Mouse (Mus musculus) frontal cortex, adult 2 months (tissue): ENCODE measurements at regions not wholly inside any gene's neighbourhood (a gene's known extent, or its start where the extent isn't known, plus 50 kb on each side); places are given as distances from the start of the nearest gene placed in this dataset.

Experiments used
- DNase-seq, 2 experiments: peaks; one replicate each; pipeline ENCODE4 v3.0.0; 2022; ENCODE audit warnings: low spot score in 1 of 2; ENCODE audit errors: extremely low spot score in 1 of 2

DNA sequence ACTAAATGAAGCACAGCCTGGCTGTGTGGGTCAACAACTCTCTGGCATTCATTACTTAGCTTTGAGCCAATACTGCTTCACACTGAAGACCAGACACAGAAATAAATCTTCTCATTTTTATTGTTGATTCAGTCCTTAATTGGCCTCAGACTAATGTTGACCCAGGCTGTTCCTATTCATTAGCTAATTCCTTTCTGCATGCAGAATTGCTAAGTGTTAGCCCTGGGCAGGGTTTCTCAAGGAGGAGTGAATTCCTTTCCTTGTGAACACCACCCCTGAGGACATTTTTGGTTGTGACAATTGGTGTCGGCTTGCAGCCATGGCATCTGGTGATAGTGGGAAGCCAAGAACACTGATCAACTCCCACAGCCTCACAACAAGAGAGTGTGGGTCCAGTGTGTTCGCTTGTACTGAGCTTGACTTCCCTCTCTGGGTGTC is 179.5 kb downstream of the Cavin4 start:
- DNase-seq, result no peak

DNA sequence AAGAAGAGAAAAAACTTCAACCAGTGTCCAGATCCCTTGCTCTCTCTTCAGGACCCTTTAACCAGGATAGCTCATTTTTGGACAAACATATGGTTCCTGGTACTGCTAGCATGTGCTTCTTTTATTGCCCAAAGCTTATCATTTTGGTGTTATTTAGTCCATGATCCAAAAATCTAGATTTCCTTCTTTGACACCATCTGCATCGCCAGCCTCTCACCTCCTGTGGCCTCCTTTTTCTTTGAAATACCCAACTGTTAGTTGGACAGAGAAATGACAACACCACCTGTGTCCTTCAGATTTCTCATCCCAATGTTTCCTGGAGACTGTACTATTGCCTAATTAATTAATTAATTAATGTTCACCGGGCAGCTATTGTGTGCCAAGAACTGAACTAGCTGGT is 188.0 kb upstream of the Plppr1 start:
- DNase-seq, result no peak

DNA sequence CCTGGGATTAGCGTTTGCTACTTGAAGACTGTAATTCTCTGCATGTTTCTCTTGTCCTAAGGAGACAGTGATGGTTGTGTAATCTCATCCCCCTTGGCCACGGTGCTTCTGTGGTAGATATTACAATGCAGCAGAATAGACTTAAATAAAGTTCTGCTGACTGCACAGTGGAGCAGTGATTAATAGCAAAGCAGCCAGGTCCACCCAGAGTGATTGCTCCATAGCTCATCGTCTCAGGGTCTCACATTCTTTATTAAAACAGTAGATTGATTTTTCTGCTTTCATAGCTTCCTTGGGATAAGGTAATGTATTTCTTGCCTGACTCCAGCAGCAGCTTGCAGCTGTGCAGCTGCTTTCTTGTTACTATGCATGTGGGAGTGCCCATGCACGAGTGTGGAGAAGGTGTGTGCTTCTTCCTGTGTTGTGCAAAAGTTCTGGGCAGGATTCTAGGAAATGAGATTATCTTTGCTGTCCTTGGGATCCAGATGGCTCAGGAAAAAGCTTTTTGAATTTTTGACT is 169.9 kb upstream of the Plppr1 start:
- no peak for DNase-seq

DNA sequence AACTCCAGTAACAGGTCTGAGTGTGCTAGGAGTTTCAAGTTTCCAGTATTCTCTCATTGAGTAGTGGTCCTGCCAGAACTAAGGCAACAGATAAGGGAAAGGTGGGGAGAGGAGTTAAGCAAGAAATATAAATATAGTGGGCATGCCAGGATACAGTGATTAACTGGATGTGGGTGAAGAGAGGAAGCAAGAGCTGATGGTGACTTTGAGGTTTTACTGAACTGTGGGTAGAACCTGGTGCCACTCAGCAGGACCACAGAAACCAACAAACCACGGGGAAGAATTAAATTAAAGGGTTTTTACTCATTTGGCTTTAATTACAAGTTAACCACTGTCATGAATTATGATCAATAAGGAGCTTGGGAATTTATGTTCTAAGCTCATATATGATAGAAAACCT is 154.5 kb upstream of the Plppr1 start:
- no peak for DNase-seq

DNA sequence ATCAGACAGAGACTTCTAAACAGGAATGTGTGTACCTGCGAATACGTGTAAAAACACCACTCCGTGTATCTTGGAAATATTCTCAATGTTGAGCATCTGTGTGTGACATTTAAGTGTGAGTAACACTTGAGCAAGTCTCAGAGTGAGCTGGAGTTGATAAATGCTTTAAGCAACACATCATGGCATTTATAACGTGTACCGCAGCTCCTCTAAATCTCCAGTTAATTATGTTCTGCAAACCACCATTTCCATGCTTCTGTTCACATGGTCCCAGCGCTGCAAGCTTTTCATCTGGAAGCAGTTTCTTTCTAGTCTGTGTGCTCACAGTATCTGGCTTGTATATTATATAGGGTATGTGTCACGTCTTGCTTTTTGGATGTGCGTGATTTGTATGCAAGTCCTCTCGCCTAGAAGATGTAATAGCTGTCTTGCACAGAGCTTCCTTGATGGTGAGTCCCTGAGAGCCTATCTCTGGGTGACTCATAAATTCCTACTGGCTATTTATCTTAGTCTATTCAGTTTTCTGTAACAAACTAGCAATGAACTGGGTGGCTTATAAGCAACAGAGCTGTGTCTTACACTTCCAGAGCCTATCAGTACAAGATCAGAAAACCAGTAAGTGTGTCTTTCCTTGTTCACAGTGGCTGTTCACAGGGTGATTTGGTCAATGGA is 153.7 kb upstream of the Plppr1 start:
- DNase-seq, result peak in 1 of 2 experiments; percentile 8

DNA sequence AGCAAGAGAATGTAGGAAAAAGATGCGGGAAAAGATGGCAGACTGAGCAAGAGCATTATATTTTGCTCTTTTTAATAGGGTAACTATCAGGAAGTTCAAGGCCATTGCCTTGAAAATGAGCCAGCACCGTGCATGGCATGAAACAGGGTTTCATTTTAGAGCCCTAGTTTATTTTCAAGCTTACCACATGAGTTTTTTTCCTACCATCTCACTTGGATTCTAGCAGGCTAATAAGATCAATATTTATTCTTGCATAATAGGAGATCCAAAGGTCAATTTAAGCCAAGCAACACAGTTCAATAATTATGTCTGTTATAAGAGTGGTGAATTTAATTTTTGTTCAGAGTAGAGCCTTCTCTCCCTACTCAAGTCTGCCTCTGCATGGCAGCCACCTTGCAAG is 149.9 kb upstream of the Plppr1 start:
- no peak for DNase-seq

DNA sequence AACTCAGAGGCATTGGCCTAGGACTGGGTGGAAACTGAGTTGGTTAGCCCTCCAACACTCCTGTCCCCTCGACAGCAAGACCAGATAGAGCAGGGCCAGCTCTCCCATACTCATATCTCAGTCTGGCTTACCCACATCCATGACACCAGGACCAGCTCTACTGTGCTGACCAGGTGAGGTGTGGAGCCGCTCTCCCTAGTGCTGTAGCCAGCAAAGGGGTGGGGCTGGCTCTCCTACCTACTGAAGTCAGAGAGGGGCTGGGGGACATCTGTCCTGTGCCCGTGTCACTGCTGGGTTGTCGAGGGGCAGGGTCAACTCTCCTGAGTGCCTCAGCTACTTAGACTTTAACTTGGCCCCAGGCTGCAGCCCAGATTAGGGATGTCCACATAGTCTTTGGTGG is 145.8 kb upstream of the Plppr1 start:
- DNase-seq, result no peak

DNA sequence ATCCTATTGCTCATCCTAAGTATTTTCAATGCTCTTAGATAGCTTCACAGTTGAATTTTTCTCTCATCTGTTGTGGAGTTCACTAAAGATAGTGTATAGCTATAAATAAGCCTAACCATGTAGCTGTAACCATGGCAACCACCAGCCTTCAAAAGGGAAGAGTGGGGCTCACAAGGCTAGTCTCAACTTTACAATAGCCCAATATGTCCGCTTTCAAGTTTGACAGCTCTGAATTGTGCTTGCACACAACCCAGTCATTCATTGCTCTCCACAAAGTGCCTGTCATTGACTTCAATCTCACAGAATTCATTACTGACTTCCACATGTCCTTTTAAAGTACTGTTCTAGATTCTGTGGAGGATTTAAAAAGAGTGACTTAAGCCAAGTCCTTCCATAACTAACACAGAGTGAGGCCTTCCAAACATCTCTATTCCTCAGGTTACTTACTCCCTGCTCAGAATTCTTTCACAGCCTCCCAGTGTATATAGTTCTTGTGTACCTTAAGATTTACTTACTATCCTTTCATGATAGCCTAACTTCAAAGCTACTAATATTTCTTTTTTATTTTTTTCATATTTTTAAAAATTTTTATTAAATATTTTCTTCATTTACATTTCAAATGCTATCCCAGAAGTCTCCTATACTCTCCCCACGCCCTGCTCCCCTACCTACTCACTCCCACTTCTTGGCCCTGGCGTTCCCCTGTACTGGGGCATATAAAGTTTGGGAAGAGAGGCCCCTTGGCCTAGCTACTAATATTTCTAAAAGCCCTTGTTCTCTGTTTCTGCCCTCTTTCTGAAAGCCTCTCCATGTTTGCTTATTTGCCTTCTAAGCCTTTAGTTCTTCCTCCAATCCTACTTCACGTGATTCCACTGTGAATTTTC is 134.3 kb upstream of the Plppr1 start:
- peak; percentile 77 to 84 for DNase-seq

DNA sequence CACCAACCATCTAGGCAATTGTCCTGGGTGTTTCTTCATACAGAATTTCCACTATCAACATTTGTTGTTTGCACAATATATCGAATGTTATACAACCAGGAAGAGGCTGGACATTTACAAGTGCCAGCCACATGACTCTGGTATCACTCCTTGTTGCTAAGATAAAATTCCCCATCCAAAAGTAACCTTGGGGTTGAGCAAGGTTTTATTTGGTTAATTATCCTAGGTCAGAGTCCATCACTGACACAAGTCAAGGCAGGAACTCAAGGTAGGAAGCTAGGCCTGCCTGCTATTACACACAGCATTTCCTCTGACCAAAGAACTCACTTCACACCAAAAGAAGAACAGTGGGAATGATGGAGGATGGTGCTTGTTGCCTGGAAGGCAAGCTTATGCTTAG is 120.7 kb upstream of the Plppr1 start:
- DNase-seq, result no peak

DNA sequence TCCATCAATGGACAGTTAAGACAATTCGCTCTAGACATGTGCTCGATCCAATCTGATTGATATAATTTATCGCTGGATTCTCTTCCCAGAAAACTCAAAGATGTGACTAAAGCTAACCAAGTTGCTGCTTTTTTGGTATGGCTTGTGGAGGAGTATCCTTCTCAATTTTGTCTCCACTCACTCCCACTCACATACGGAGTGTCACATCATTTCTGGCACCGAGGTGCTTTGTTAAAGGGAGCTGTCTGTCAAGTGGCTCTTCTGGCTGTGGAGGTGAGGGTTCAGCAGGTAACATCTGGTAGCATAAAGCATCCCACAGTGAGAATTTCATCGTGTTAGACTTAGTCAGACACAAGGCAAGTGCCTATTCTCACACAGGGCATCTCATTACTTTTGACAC is 120.2 kb upstream of the Plppr1 start:
- peak; percentile 41 to 64 for DNase-seq

DNA sequence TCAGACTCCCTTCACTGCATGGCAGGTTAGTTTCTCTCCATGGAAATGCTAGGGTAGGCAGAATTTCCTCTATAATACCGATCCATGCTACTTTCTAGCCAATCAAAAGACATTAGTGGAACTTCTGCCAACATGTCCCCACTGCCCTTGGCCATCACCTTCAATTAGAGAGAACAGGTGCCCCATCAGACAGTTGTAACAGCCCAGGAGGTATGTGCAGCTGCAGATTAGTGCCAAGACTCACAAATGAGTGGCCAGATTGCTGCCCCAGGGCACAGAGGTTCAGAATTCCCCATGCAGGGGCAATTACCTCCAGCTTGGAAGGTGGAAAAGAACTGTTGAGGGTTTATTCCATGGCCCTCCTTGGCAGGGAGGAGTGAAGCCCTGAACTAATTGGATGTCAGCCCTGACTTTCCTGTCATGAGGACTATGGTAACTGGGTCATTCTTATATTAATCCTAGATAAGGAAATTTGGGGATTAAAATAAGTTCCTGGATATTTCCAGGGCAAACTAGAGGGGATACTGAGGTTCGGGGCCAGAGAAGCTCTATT is 113.7 kb upstream of the Plppr1 start:
- DNase-seq, result no peak

DNA sequence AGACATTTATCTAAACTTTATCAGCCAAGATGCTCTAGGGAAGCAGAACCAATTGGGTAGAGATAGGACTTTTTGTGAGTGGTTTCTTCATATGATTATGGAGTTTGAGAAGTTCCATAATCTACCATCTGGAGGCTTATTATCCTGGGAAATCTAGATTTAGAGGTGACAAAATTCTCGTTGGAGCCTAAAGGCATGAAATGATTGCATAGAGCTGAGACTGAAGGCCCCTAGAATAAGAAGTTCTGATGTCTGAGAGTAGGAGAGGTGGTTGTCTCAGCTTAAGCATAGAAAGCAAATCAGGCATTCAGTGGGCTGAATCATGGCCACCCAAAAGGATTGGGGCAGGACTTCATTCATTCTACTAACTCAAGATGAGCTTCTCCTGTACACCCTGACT is 106.1 kb upstream of the Plppr1 start:
- peak in 1 of 2 experiments; percentile 18 for DNase-seq

DNA sequence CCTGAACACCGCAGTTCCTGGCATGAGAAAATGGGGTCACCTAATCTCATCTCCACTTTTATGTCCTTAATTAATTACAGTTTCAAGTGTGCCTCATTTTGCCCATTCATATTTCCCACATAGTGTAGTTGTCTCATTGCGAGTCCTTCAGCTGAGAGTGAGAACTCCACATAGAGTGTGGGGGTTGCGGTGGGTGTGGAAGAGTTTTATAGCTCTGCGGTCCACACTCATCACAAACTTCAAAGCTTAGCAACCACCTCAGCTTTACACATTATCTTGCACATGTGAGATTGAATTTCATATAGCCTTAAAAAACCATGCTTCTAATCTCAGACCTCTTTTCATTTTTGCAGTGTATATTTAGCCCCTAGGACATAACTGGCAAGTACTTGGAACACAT is 83.3 kb upstream of the Plppr1 start:
- DNase-seq, result peak in 1 of 2 experiments; percentile 11

DNA sequence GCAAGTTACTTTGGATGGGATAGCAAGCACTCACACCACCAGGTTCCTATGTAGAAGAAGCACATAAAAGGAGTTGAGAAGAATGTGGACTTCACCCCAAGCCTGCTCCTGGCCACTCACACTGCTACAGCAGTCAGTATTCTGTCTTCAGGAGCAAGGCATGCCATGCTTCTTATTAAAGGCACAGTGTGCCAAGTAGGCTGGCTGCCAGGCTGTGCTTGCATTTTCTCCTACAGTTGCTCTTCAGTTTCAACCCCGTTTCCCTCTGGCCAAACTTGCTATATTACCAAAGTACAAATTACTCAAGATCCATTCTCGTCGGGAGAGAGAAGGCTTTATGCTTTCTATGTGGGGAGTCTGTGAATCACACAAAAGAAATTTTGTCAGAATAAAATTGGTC is 67.1 kb upstream of the Plppr1 start:
- DNase-seq, result no peak
